9 mouse cellular contexts compared by ENCODE assay signal in genomic region chr5:147185174-147185915, GRCm38 (mm10). TPM values are rescaled to one million over a fixed set of nuclear protein-coding genes. Genes with fewer than 3 reads are reported as not detected.
A peak's percentile ranks its signal among the peaks of the same experiment; 100 is the strongest.
DNase-seq lines count a peak whose midpoint lies in the region; ATAC-seq and TF ChIP-seq lines count a peak whose summit lies in the region.
"Had no signal": no experiment of that assay in that cellular context is flagged by ENCODE, and none has a peak within 500 bp of the region (broad histone marks: within the 10 kb centered on the region; RNA-seq: fewer than 3 reads in every experiment).

No protein-coding gene starts in this region.

- no peak overlapping the region for H3K27ac ChIP-seq in limb, embryonic 14.5 days (replicated peaks; ENCODE audit: low read depth, low read length)

- no peaks in the 10 kb centered on the region for H3K9me3 ChIP-seq in limb, embryonic 14.5 days (ENCODE audit: control insufficient read depth, low read length)

- no peak for TF ChIP-seq POLR2A in limb, embryonic 14.5 days (IDR thresholded peaks at IDR 0.05; ENCODE audit: borderline replicate concordance, extremely low read depth, insufficient read depth, insufficient read length)

- H3K36me3 ChIP-seq in limb, embryonic 14.5 days (ENCODE audit: control insufficient read depth, insufficient read depth, low read length) = no peaks in the 10 kb centered on the region

- H3K4me1 ChIP-seq in limb, embryonic 14.5 days (ENCODE audit: control insufficient read depth, insufficient read depth, low read length) = peaks cover 7% of the 10 kb centered on the region

- ATAC-seq in cerebellum, adult (ENCODE audit: insufficient number of reproducible peaks, low FRiP score, low TSS enrichment) = no peak
- ATAC-seq in limb, embryonic 14.5 days (ENCODE audit: low FRiP score, low read depth) = no peak

- peak overlapping the region; percentile 28; the same call in 1 of the 2 replicates for H3K4me2 ChIP-seq in limb, embryonic 14.5 days (replicated peaks; ENCODE audit: low read depth, low read length, severe bottlenecking)

- peaks cover 50% of the 10 kb centered on the region for H3K27me3 ChIP-seq in limb, embryonic 14.5 days (ENCODE audit: control insufficient read depth, insufficient read depth, low read length)

- DNase-seq in cerebellum, adult 9-10 months = peak; percentile 12
- peak; percentile 7 for DNase-seq in retina, embryonic 14.5 days (ENCODE audit: low spot score)
- DNase-seq in retina, postnatal 1 day = no peak
- DNase-seq in limb, embryonic 14.5 days (ENCODE audit: low spot score) = no peak
- DNase-seq in testis, postnatal 10 days (ENCODE audit: low spot score) = no peak
- DNase-seq in layer of hippocampus, postnatal 36 days = no peak
- DNase-seq in adrenal gland, postnatal 25 days = no peak
- DNase-seq: thymus, postnatal 25 days had no signal

- no peak overlapping the region for H3K9ac ChIP-seq in limb, embryonic 14.5 days (ENCODE audit: low read depth, low read length, severe bottlenecking)

- WGBS in limb, embryonic 14.5 days = 7% methylated on average over 16 of the region's 19 CpGs

- no peak overlapping the region for H3K4me3 ChIP-seq in limb, embryonic 14.5 days (replicated peaks; ENCODE audit: low read length)

RNA-seq across cellular contexts. Expression of gene Gsx1, which starts 3.2 kb away (rescaled TPM):
- not detected in 2 replicates for polyA plus RNA-seq in limb, embryonic 14.5 days (2012; rRNA removed)
- not detected in 2 replicates for polyA plus RNA-seq in limb, embryonic 14.5 days (2014; fragmentation: Nextera tagmentation; extraction: Ambion mirVana)
- under 1 TPM; 0.56 to 0.57 TPM for total RNA-seq in layer of hippocampus, postnatal 36 days (2021)
- total RNA-seq in adrenal gland, postnatal 25 days (2021) = not detected in 2 replicates

Comparison
In these comparisons a context has a peak if more than half of its experiments do, and no peak if none do; other contexts are left out.
1. DNase-seq: peak in cerebellum, adult 9-10 months (single experiment) and retina, embryonic 14.5 days (single experiment); none in retina, postnatal 1 day (single experiment), limb, embryonic 14.5 days (single experiment), testis, postnatal 10 days (single experiment), layer of hippocampus, postnatal 36 days (0 of 2) and adrenal gland, postnatal 25 days (single experiment).